Mouse (Mus musculus) kidney, embryonic 16.5 days (tissue): ENCODE results near the gene Ddx17. TPM values are rescaled to one million over a fixed set of nuclear protein-coding genes. Genes with fewer than 3 reads are reported as not detected.

Experiments
- ATAC-seq: fragments of 200-750 bp; cut with Nextera tagmentation; 2 replicates; pipeline ENCODE4 v1.8.0; 2017; ENCODE audit warnings: moderate TSS enrichment; ENCODE audit not compliant: low FRiP score, low TSS enrichment
- H3K27ac ChIP-seq: fragments of 300-500 bp; sonication (generic); 2 replicates; pipeline ENCODE4 v1.5.1; 2014; ENCODE audit warnings: low read length
- H3K27me3 ChIP-seq: fragments of 300-500 bp; sonication (generic); 2 replicates; pipeline ENCODE4 v1.6.1; 2014; ENCODE audit warnings: low read length, control low read depth, mixed read lengths; ENCODE audit not compliant: insufficient read depth
- H3K36me3 ChIP-seq: fragments of 300-500 bp; sonication (generic); 2 replicates; pipeline ENCODE4 v1.6.1; 2014; ENCODE audit warnings: low read length, control low read depth, mixed read lengths; ENCODE audit not compliant: insufficient read depth
- H3K4me1 ChIP-seq: fragments of 300-500 bp; sonication (generic); 2 replicates; pipeline ENCODE4 v1.6.1; 2014; ENCODE audit warnings: low read length, control low read depth, mixed read lengths; ENCODE audit not compliant: insufficient read depth
- H3K4me2 ChIP-seq: fragments of 300-500 bp; sonication (generic); replicated peaks from 2 replicates; pipeline ENCODE4 v1.6.1; 2014; ENCODE audit warnings: low read depth, low read length
- H3K4me3 ChIP-seq: fragments of 300-500 bp; sonication (generic); 2 replicates; pipeline ENCODE4 v1.5.1; 2014; ENCODE audit warnings: mild to moderate bottlenecking, low read length
- H3K9ac ChIP-seq: fragments of 300-500 bp; sonication (generic); replicated peaks from 2 replicates; pipeline ENCODE4 v1.6.1; 2014; ENCODE audit warnings: low read length
- H3K9me3 ChIP-seq: fragments of 300-500 bp; sonication (generic); 2 replicates; pipeline ENCODE4 v1.6.1; 2016; ENCODE audit warnings: low read length, control low read depth
- WGBS: fragments of 180-500 bp; shearing (Covaris S2); extraction: QIAGEN DNeasy Blood & Tissue Kit; methylation state at CpG from one replicate; pipeline ENCODE4 v1.1.7; 2014; 5-methylcytosine and 5-hydroxymethylcytosine counted together
- microRNA-seq: library from miRNA; unstranded; fragments of <30 nt; microRNA quantifications from one replicate; pipeline ENCODE4, GENCODE M21; 2016
- polyA plus RNA-seq: library from polyadenylated mRNA; unstranded; fragments of >200 nt; fragmentation: Nextera tagmentation; extraction: Ambion mirVana; gene quantifications from 2 replicates; pipeline ENCODE4 v1.2.1, GENCODE M21; 2015

Gene Ddx17
- polyA plus RNA-seq, 1 experiment from 2014 or later = 48.3 TPM

GRCm38 (mm10) chr15:79481181-79481688 lies 65.3 kb downstream of the Ddx17 start:
- no peaks in the 10 kb centered on the region for H3K27me3 ChIP-seq
- no peak overlapping the region for H3K9ac ChIP-seq
- H3K27ac ChIP-seq = no peak overlapping the region
- H3K4me3 ChIP-seq = 0 out of 2 replicates have a peak overlapping the region, but pooled peaks have one; percentile 5
- peak; percentile 57; the same call in 1 of the 2 replicates for ATAC-seq
- peak overlapping the region; percentile 35 for H3K4me2 ChIP-seq
- no peaks in the 10 kb centered on the region for H3K36me3 ChIP-seq
- H3K9me3 ChIP-seq = no peaks in the 10 kb centered on the region
- H3K4me1 ChIP-seq = no peaks in the 10 kb centered on the region
- 5% methylated on average over 15 of the region's 15 CpGs for WGBS

Small RNAs within 50 kb of the gene (microRNA-seq; reads per million reads assigned to microRNA genes)
- gene Gm27903 = not detected

Other genes starting within 250 kb of the Ddx17 start
- 18.3 and 21.1 TPM in 2 replicates for gene Pla2g6, start 218.4 kb downstream of the Ddx17 start, polyA plus RNA-seq
- 3.7 and 4.0 TPM in 2 replicates for gene Maff, start 200.1 kb downstream of the Ddx17 start, polyA plus RNA-seq
- 75.0 and 80.5 TPM in 2 replicates for gene Tmem184b, start 143.2 kb downstream of the Ddx17 start, polyA plus RNA-seq
- 66.0 and 71.5 TPM in 2 replicates for gene Csnk1e, start 91.2 kb downstream of the Ddx17 start, polyA plus RNA-seq
- gene Kcnj4, start 41.5 kb downstream of the Ddx17 start, polyA plus RNA-seq = 0.16 TPM in 1 of 2 replicates, not detected in the other
- 66.2 and 72.9 TPM in 2 replicates for gene Kdelr3, start 30.3 kb downstream of the Ddx17 start, polyA plus RNA-seq
- gene Dmc1, start 58.4 kb upstream of the Ddx17 start, polyA plus RNA-seq = 2.0 and 2.3 TPM in 2 replicates
- gene Fam227a, start 112.2 kb upstream of the Ddx17 start, polyA plus RNA-seq = 1.1 and 1.4 TPM in 2 replicates
- gene Cby1, start 112.5 kb upstream of the Ddx17 start, polyA plus RNA-seq = 59.5 and 59.8 TPM in 2 replicates
- 262 and 263 TPM in 2 replicates for gene Tomm22, start 124.1 kb upstream of the Ddx17 start, polyA plus RNA-seq
- 18.2 and 19.6 TPM in 2 replicates for gene Josd1, start 141.2 kb upstream of the Ddx17 start, polyA plus RNA-seq
- 32.7 and 36.6 TPM in 2 replicates for gene Gtpbp1, start 144.1 kb upstream of the Ddx17 start, polyA plus RNA-seq
- 5.7 and 5.8 TPM in 2 replicates for gene Sun2, start 195.8 kb upstream of the Ddx17 start, polyA plus RNA-seq
- 71.7 and 74.0 TPM in 2 replicates for gene Dnal4, start 231.1 kb upstream of the Ddx17 start, polyA plus RNA-seq